Mouse (Mus musculus) lung, postnatal 0 days (tissue): ENCODE measurements at regions not wholly inside any gene's neighbourhood (a gene's known extent, or its start where the extent isn't known, plus 50 kb on each side); places are given as distances from the start of the nearest gene placed in this dataset.

Experiments used
- CTCF ChIP-seq: IDR thresholded peaks from 2 replicates; pipeline ENCODE4 v1.5.1; 2016; ENCODE audit warnings: antibody characterized with exemption, mild to moderate bottlenecking
- EP300 ChIP-seq: IDR thresholded peaks from 2 replicates; pipeline ENCODE4 v1.6.1; 2016; ENCODE audit warnings: antibody characterized with exemption, mild to moderate bottlenecking, control low read depth

DNA sequence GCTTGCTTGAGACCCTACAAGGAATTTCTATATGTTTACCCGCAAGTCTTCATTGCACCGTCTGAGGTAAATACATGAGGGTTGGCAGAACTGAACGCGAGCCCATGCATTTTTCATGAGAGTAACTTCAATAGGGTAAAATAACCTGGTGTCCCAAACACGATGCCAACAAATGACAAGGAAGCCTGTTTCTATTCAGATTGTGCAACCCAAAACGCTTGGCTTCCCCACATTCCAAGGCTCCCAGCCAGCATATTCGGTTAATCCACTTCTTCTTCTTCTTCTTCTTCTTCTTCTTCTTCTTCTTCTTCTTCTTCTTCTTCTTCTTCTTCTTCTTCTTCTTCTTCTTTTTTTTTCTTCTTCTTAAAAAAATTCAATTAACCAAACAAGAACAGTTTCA, 616.4 kb downstream of the Kcnj2 start:
- TF ChIP-seq CTCF, result no peak
- no peak for TF ChIP-seq EP300
